Mouse (Mus musculus): ENCODE results near the gene Apmap. TPM values are rescaled to one million over a fixed set of nuclear protein-coding genes. Genes with fewer than 3 reads are reported as not detected.

The Apmap gene
- polyA plus RNA-seq, 1 experiment from 2014 or later = 24.4 TPM

DNA sequence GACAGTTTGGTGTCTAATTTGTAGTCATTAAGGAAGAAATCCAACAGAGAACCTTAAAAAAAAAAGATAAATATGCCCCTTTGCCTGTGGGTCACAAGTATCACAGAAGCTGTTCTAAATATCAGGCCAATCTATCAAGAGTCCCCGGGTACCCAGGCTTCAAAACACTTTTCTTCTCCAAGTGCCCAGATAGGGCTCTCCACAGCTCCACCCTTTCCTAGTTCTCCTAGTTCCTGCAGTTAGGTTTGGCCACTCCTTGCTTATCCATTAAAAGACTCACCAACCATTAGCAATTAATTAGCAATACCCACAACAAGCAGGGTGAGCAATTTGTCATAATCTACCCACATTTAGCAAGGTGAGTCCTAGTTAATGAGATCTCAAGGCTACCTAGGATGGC is 1.3 kb downstream of the Apmap start:
- 55% methylated on average over 1 of the region's 1 CpGs for WGBS

DNA sequence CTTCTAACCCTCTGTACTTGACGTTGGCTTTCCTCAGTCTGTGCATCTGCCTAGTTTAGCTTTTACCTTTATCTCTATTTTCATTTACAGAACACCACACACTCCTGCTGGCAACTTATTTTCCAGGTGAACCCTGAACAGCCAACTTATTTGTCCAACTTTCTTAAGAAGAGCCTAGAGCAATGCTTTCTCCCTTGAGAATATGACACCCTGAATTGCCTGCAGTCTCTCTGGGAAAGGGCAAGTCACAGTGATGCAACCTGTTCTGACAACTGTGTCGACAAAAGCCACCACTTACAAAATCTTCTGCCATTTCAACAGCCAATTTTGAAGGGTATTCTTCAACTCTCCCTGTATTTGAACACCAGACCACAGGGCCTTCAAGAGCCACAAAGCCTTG is 3.6 kb downstream of the Apmap start:
- no peak for ATAC-seq

More for the DNA sequence above, 1.3 kb downstream of the Apmap start:
- Histone ChIP-seq H3K27me3 (replicated peaks; ENCODE audit: control insufficient read depth, insufficient read depth, low read length) (no peaks in the 10 kb centered on the region), H3K9ac (ENCODE audit: low read depth, low read length) (no peak overlapping the region), H3K4me1 (replicated peaks; ENCODE audit: control insufficient read depth, insufficient read depth, low read length) (no peaks in the 10 kb centered on the region), H3K9me3 (ENCODE audit: control insufficient read depth) (no peaks in the 10 kb centered on the region), H3K4me3 (ENCODE audit: low read depth, low read length) (no peak overlapping the region), H3K4me2 (replicated peaks; ENCODE audit: low read depth) (no peak overlapping the region), H3K36me3 (ENCODE audit: control insufficient read depth, insufficient read depth) (no peaks in the 10 kb centered on the region), H3K27ac (ENCODE audit: low read depth, low read length) (no peak overlapping the region)
- TF ChIP-seq CTCF (IDR thresholded peaks at IDR 0.05; ENCODE audit: low read depth) = no peak
- ATAC-seq = no peak

GRCm38 (mm10) chr2:150602166-150602565 is 6.2 kb downstream of the Apmap start:
- Histone ChIP-seq H3K36me3 (ENCODE audit: control insufficient read depth, insufficient read depth) (no peaks in the 10 kb centered on the region), H3K4me3 (ENCODE audit: low read depth, low read length) (no peak overlapping the region), H3K27me3 (replicated peaks; ENCODE audit: control insufficient read depth, insufficient read depth, low read length) (no peaks in the 10 kb centered on the region), H3K4me1 (replicated peaks; ENCODE audit: control insufficient read depth, insufficient read depth, low read length) (no peaks in the 10 kb centered on the region), H3K9ac (ENCODE audit: low read depth, low read length) (no peak overlapping the region), H3K4me2 (replicated peaks; ENCODE audit: low read depth) (no peak overlapping the region), H3K27ac (ENCODE audit: low read depth, low read length) (no peak overlapping the region), H3K9me3 (ENCODE audit: control insufficient read depth) (no peaks in the 10 kb centered on the region)
- no peak for TF ChIP-seq CTCF (IDR thresholded peaks at IDR 0.05; ENCODE audit: low read depth)
- ATAC-seq = no peak
- WGBS = 89% methylated on average over 2 of the region's 2 CpGs

More for the DNA sequence above, 3.6 kb downstream of the Apmap start:
- H3K9me3 ChIP-seq (ENCODE audit: control insufficient read depth) = no peaks in the 10 kb centered on the region
- no peaks in the 10 kb centered on the region for H3K27me3 ChIP-seq (replicated peaks; ENCODE audit: control insufficient read depth, insufficient read depth, low read length)
- H3K4me1 ChIP-seq (replicated peaks; ENCODE audit: control insufficient read depth, insufficient read depth, low read length) = no peaks in the 10 kb centered on the region
- H3K4me2 ChIP-seq (replicated peaks; ENCODE audit: low read depth) = no peak overlapping the region
- WGBS = 75% methylated on average over 2 of the region's 2 CpGs
- no peak overlapping the region for H3K4me3 ChIP-seq (ENCODE audit: low read depth, low read length)
- H3K27ac ChIP-seq (ENCODE audit: low read depth, low read length) = no peak overlapping the region
- no peak overlapping the region for H3K9ac ChIP-seq (ENCODE audit: low read depth, low read length)
- no peaks in the 10 kb centered on the region for H3K36me3 ChIP-seq (ENCODE audit: control insufficient read depth, insufficient read depth)
- TF ChIP-seq CTCF (IDR thresholded peaks at IDR 0.05; ENCODE audit: low read depth) = no peak

DNA sequence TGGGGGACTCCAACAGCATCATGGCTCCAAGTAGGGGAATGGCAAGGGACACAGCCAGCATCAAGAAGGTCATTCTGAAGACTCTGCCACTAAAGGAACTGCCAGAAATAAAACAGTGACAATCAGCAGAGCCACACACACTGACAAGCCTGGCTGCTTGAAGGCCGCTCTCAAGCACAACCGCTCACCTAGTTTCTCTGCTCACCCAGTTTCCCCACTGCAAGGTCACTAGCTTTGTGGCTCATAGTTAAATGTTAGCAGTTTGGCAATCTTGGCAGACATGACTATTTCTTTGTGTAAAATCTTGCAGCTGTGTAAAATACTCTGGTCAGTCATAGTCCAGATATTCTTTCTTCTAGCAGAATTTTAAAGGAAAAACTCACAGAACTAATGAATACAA is 8.1 kb downstream of the Apmap start:
- ATAC-seq = no peak
- no peaks in the 10 kb centered on the region for H3K9me3 ChIP-seq (ENCODE audit: control insufficient read depth)

DNA sequence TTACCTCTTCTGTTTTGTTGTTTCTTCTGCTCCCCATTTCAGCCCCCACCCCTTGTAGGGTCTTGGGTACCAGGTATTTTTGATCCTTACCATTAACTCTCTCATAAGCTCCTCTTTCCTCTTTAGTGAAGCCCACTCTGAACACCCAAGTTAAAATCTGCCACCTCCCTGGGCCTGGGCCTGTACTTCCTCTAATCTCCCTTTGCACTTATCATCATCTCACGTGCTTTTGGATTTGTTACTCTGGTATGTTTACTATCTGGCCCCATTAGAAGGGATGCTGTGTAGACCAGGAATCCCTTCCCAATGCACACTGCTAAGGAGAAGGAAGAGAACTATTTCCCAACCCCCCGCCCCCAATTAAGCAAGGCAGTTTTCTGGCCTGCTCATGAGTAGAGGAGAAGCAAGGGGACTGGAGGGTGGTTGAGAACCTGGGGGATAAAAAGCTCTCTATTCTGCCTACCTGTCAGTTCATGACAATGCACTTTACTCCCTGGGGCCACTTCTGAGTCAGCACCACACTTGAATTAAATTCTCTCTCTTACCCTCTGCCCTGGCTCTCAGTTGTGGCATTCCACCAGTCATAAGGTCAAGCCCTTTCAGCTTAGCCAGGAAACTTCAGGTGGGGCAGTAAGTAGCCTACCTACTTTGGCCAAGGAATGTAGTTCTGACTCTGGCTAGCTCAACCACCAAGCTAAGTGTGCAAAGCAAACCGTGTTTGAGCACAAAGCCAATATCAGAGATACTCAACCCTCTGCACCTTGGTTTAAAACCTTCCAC is 12.8 kb downstream of the Apmap start:
- whole genome bisulfite sequencing = 80% methylated on average over 3 of the region's 3 CpGs
- H3K27me3 ChIP-seq (replicated peaks; ENCODE audit: control insufficient read depth, insufficient read depth, low read length) = no peaks in the 10 kb centered on the region
- no peak overlapping the region for H3K4me3 ChIP-seq (ENCODE audit: low read depth, low read length)
- H3K27ac ChIP-seq (ENCODE audit: low read depth, low read length) = no peak overlapping the region
- H3K36me3 ChIP-seq (ENCODE audit: control insufficient read depth, insufficient read depth) = no peaks in the 10 kb centered on the region; the same call in 1 of the 2 replicates
- no peaks in the 10 kb centered on the region for H3K4me1 ChIP-seq (replicated peaks; ENCODE audit: control insufficient read depth, insufficient read depth, low read length)
- no peak for ATAC-seq
- no peak overlapping the region for H3K4me2 ChIP-seq (replicated peaks; ENCODE audit: low read depth)
- H3K9ac ChIP-seq (ENCODE audit: low read depth, low read length) = no peak overlapping the region
- H3K9me3 ChIP-seq (ENCODE audit: control insufficient read depth) = no peaks in the 10 kb centered on the region
- TF ChIP-seq CTCF (IDR thresholded peaks at IDR 0.05; ENCODE audit: low read depth) = no peak

More for the DNA sequence above, 8.1 kb downstream of the Apmap start:
- Histone ChIP-seq H3K36me3 (ENCODE audit: control insufficient read depth, insufficient read depth) (no peaks in the 10 kb centered on the region), H3K27ac (ENCODE audit: low read depth, low read length) (no peak overlapping the region), H3K27me3 (replicated peaks; ENCODE audit: control insufficient read depth, insufficient read depth, low read length) (no peaks in the 10 kb centered on the region), H3K4me3 (ENCODE audit: low read depth, low read length) (no peak overlapping the region), H3K9ac (ENCODE audit: low read depth, low read length) (no peak overlapping the region), H3K4me1 (replicated peaks; ENCODE audit: control insufficient read depth, insufficient read depth, low read length) (no peaks in the 10 kb centered on the region), H3K4me2 (replicated peaks; ENCODE audit: low read depth) (no peak overlapping the region)
- 96% methylated on average over 2 of the region's 2 CpGs for WGBS
- no peak for TF ChIP-seq CTCF (IDR thresholded peaks at IDR 0.05; ENCODE audit: low read depth)

DNA sequence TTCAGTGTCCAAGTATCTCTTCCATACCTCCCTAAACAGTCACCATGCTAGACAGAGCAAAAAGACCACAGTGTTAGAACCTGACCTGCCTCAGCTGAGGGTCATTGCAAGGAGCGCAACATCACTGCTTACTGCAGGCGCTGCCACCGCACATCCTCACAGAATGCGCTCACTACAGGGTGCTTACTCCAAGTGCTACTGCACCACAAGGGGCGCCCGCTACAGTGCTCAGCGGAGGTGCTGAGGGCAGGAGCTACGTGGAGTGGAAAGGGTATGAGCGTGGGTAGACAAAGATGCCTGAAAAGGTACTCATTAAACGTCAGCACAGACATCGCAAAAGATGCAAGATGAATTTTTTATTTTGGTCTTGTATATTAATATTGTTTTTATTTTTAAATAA is 19.3 kb downstream of the Apmap start:
- Histone ChIP-seq H3K9me3 (ENCODE audit: control insufficient read depth) (no peaks in the 10 kb centered on the region), H3K27ac (ENCODE audit: low read depth, low read length) (no peak overlapping the region), H3K36me3 (ENCODE audit: control insufficient read depth, insufficient read depth) (peaks cover 38% of the 10 kb centered on the region), H3K9ac (ENCODE audit: low read depth, low read length) (no peak overlapping the region), H3K4me2 (replicated peaks; ENCODE audit: low read depth) (no peak overlapping the region), H3K4me3 (ENCODE audit: low read depth, low read length) (no peak overlapping the region), H3K27me3 (replicated peaks; ENCODE audit: control insufficient read depth, insufficient read depth, low read length) (no peaks in the 10 kb centered on the region), H3K4me1 (replicated peaks; ENCODE audit: control insufficient read depth, insufficient read depth, low read length) (no peaks in the 10 kb centered on the region)
- TF ChIP-seq CTCF (IDR thresholded peaks at IDR 0.05; ENCODE audit: low read depth) = no peak
- 84% methylated on average over 11 of the region's 11 CpGs for WGBS
- ATAC-seq = no peak
